Mouse (Mus musculus) kidney, embryonic 14.5 days (tissue): ENCODE data around the gene Ssrp1. TPM values are rescaled to one million over a fixed set of nuclear protein-coding genes. Genes with fewer than 3 reads are reported as not detected.

ENCODE experiments used
- ATAC-seq: fragments of 200-750 bp; cut with Nextera tagmentation; 2 replicates; pipeline ENCODE4 v1.8.0; 2017; ENCODE audit warnings: moderate number of reproducible peaks, mild to moderate bottlenecking, moderate TSS enrichment, moderate library complexity; ENCODE audit not compliant: low FRiP score, low TSS enrichment
- H3K27ac ChIP-seq: fragments of 300-500 bp; sonication (generic); 2 replicates; pipeline ENCODE4 v1.5.1; 2014; ENCODE audit warnings: low read depth, mild to moderate bottlenecking, low read length, moderate library complexity, mixed read lengths
- H3K27me3 ChIP-seq: fragments of 300-500 bp; sonication (generic); 2 replicates; pipeline ENCODE4 v1.6.1; 2014; ENCODE audit warnings: mild to moderate bottlenecking, low read length; ENCODE audit not compliant: control insufficient read depth, insufficient read depth
- H3K36me3 ChIP-seq: fragments of 300-500 bp; sonication (generic); 2 replicates; pipeline ENCODE4 v1.6.1; 2014; ENCODE audit warnings: low read length, mixed read lengths; ENCODE audit not compliant: control insufficient read depth, insufficient read depth
- H3K4me1 ChIP-seq: fragments of 300-500 bp; sonication (generic); 2 replicates; pipeline ENCODE4 v1.6.1; 2014; ENCODE audit warnings: low read length, mixed read lengths; ENCODE audit not compliant: control insufficient read depth, insufficient read depth
- H3K4me2 ChIP-seq: fragments of 300-500 bp; sonication (generic); replicated peaks from 2 replicates; pipeline ENCODE4 v1.6.1; 2014; ENCODE audit warnings: low read depth, mild to moderate bottlenecking, low read length
- H3K4me3 ChIP-seq: fragments of 300-500 bp; sonication (generic); 2 replicates; pipeline ENCODE4 v1.5.1; 2014; ENCODE audit warnings: mild to moderate bottlenecking, low read length
- H3K9ac ChIP-seq: fragments of 300-500 bp; sonication (generic); 2 replicates; pipeline ENCODE4 v1.6.1; 2014; ENCODE audit warnings: low read depth, mild to moderate bottlenecking, low read length, moderate library complexity
- H3K9me3 ChIP-seq: fragments of 300-500 bp; sonication (generic); 2 replicates; pipeline ENCODE4 v1.6.1; 2016; ENCODE audit warnings: low read length; ENCODE audit not compliant: control insufficient read depth
- WGBS: fragments of 180-500 bp; shearing (Covaris S2); extraction: QIAGEN DNeasy Blood & Tissue Kit; methylation state at CpG from one replicate; pipeline ENCODE4 v1.1.7; 2014; 5-methylcytosine and 5-hydroxymethylcytosine counted together
- polyA plus RNA-seq: library from polyadenylated mRNA; unstranded; fragments of >200 nt; fragmentation: Nextera tagmentation; extraction: Ambion mirVana; gene quantifications from 2 replicates; pipeline ENCODE4 v1.2.1, GENCODE M21; 2014

Gene Ssrp1
- polyA plus RNA-seq, 1 experiment from 2014 or later = 334 TPM

GRCm38 (mm10) chr2:85088716-85089646, 51.9 kb downstream of the Ssrp1 start:
- 61% methylated on average over 11 of the region's 11 CpGs for WGBS
- Histone ChIP-seq H3K27ac (no peak overlapping the region), H3K9ac (no peak overlapping the region), H3K4me3 (no peak overlapping the region), H3K4me2 (no peak overlapping the region), H3K4me1 (no peaks in the 10 kb centered on the region), H3K27me3 (no peaks in the 10 kb centered on the region), H3K9me3 (no peaks in the 10 kb centered on the region), H3K36me3 (no peaks in the 10 kb centered on the region)
- ATAC-seq = 0 out of 2 replicates have a peak, but pooled peaks have one; percentile 55

- Histone ChIP-seq H3K4me1 (no peaks in the 10 kb centered on the region), H3K27ac (no peak overlapping the region), H3K36me3 (no peaks in the 10 kb centered on the region), H3K9me3 (no peaks in the 10 kb centered on the region), H3K27me3 (no peaks in the 10 kb centered on the region), H3K9ac (no peak overlapping the region), H3K4me3 (no peak overlapping the region), H3K4me2 (no peak overlapping the region)
- WGBS = 93% methylated on average over 4 of the region's 4 CpGs
- ATAC-seq = no peak
These were observed 54.3 kb downstream of the Ssrp1 start for GRCm38 (mm10) chr2:85091325-85091724.

- ATAC-seq = no peak
- H3K4me3 ChIP-seq = no peak overlapping the region
- no peak overlapping the region for H3K27ac ChIP-seq
- no peaks in the 10 kb centered on the region for H3K4me1 ChIP-seq
- no peaks in the 10 kb centered on the region for H3K36me3 ChIP-seq
- no peaks in the 10 kb centered on the region for H3K9me3 ChIP-seq
- no peak overlapping the region for H3K9ac ChIP-seq
- H3K27me3 ChIP-seq = no peaks in the 10 kb centered on the region
- WGBS = 89% methylated on average over 1 of the region's 1 CpGs
- H3K4me2 ChIP-seq = no peak overlapping the region
These were observed 56.3 kb downstream of the Ssrp1 start for GRCm38 (mm10) chr2:85093376-85093775.

- H3K9me3 ChIP-seq = no peaks in the 10 kb centered on the region; the same call in 1 of the 2 replicates
- no peaks in the 10 kb centered on the region for H3K4me1 ChIP-seq
- H3K9ac ChIP-seq = no peak overlapping the region
- H3K27ac ChIP-seq = no peak overlapping the region
- H3K36me3 ChIP-seq = no peaks in the 10 kb centered on the region
- ATAC-seq = no peak
- WGBS = 60% methylated on average over 5 of the region's 5 CpGs
- no peak overlapping the region for H3K4me2 ChIP-seq
- H3K27me3 ChIP-seq = no peaks in the 10 kb centered on the region
- H3K4me3 ChIP-seq = no peak overlapping the region
These were observed 58.9 kb downstream of the Ssrp1 start for GRCm38 (mm10) chr2:85095906-85096305.

Other genes starting within 250 kb of the Ssrp1 start
- gene Ube2l6, start 238.4 kb upstream of the Ssrp1 start, polyA plus RNA-seq = 25.3 and 29.0 TPM in 2 replicates
- 0.16 and 0.24 TPM in 2 replicates for gene Smtnl1, start 214.6 kb upstream of the Ssrp1 start, polyA plus RNA-seq
- 65.3 and 79.4 TPM in 2 replicates for gene Timm10, start 210.2 kb upstream of the Ssrp1 start, polyA plus RNA-seq
- gene Slc43a1, start 198.4 kb upstream of the Ssrp1 start, polyA plus RNA-seq = 15.5 and 19.4 TPM in 2 replicates
- gene Rtn4rl2, start 150.5 kb upstream of the Ssrp1 start, polyA plus RNA-seq = 1.6 and 2.1 TPM in 2 replicates
- 41.1 and 53.7 TPM in 2 replicates for gene Slc43a3, start 100.7 kb upstream of the Ssrp1 start, polyA plus RNA-seq
- gene Prg2, start 56.8 kb upstream of the Ssrp1 start, polyA plus RNA-seq = not detected in 2 replicates
- gene Prg3, start 49.0 kb upstream of the Ssrp1 start, polyA plus RNA-seq = not detected in 2 replicates
- 0.53 and 0.86 TPM in 2 replicates for gene P2rx3, start 228 bp downstream of the Ssrp1 start, polyA plus RNA-seq
- 8.1 and 10.1 TPM in 2 replicates for gene Tnks1bp1, start 10.8 kb downstream of the Ssrp1 start, polyA plus RNA-seq
- gene Aplnr, start 99.0 kb downstream of the Ssrp1 start, polyA plus RNA-seq = 54.0 and 67.7 TPM in 2 replicates
- 0.39 and 0.47 TPM in 2 replicates for gene Lrrc55, start 160.0 kb downstream of the Ssrp1 start, polyA plus RNA-seq